Mouse (Mus musculus) midbrain, embryonic 11.5 days (tissue): ENCODE results near the gene Aldh3a2. TPM values are rescaled to one million over a fixed set of nuclear protein-coding genes. Genes with fewer than 3 reads are reported as not detected.

Experiments used
- ATAC-seq: fragments of 200-750 bp; cut with Nextera tagmentation; 2 replicates; pipeline ENCODE4 v1.8.0; 2017; ENCODE audit warnings: moderate TSS enrichment, moderate library complexity; ENCODE audit not compliant: low FRiP score
- DNase-seq: peaks from one replicate; pipeline ENCODE4 v3.0.0; 2015; ENCODE audit warnings: low spot score; ENCODE audit errors: missing footprints
- H3K27ac ChIP-seq: fragments of 300-500 bp; sonication (generic); 2 replicates; pipeline ENCODE4 v1.5.1; 2014; ENCODE audit warnings: low read depth, low read length
- H3K27me3 ChIP-seq: fragments of 300-500 bp; sonication (generic); 2 replicates; pipeline ENCODE4 v1.6.1; 2014; ENCODE audit warnings: mild to moderate bottlenecking, low read length, moderate library complexity, mixed read lengths; ENCODE audit not compliant: control insufficient read depth, insufficient read depth
- H3K36me3 ChIP-seq: fragments of 300-500 bp; sonication (generic); 2 replicates; pipeline ENCODE4 v1.6.1; 2014; ENCODE audit warnings: mild to moderate bottlenecking, low read length, moderate library complexity, mixed read lengths; ENCODE audit not compliant: control insufficient read depth, insufficient read depth
- H3K4me1 ChIP-seq: fragments of 300-500 bp; sonication (generic); 2 replicates; pipeline ENCODE4 v1.6.1; 2014; ENCODE audit warnings: low read length; ENCODE audit not compliant: control insufficient read depth, insufficient read depth
- H3K4me2 ChIP-seq: fragments of 300-500 bp; sonication (generic); 2 replicates; pipeline ENCODE4 v1.6.1; 2014; ENCODE audit warnings: mild to moderate bottlenecking, moderate library complexity
- H3K4me3 ChIP-seq: fragments of 300-500 bp; sonication (generic); 2 replicates; pipeline ENCODE4 v1.5.1; 2014; ENCODE audit warnings: low read depth, low read length
- H3K9ac ChIP-seq: fragments of 300-500 bp; sonication (generic); 2 replicates; pipeline ENCODE4 v1.6.1; 2014; ENCODE audit warnings: low read length
- H3K9me3 ChIP-seq: fragments of 300-500 bp; sonication (generic); 2 replicates; pipeline ENCODE4 v1.6.1; 2016; ENCODE audit warnings: low read length; ENCODE audit not compliant: control insufficient read depth
- WGBS: fragments of 180-500 bp; shearing (Covaris S2); extraction: QIAGEN DNeasy Blood & Tissue Kit; methylation state at CpG from one replicate; pipeline ENCODE4 v1.1.7; 2014; 5-methylcytosine and 5-hydroxymethylcytosine counted together
- polyA plus RNA-seq: library from polyadenylated mRNA; unstranded; fragments of >200 nt; fragmentation: Nextera tagmentation; extraction: Ambion mirVana; gene quantifications from 2 replicates; pipeline ENCODE4 v1.2.1, GENCODE M21; 2014

Aldh3a2 gene
- polyA plus RNA-seq, 1 experiment from 2014 or later, result 26.0 TPM

GRCm38 (mm10) chr11:61297901-61298300 lies 30.6 kb upstream of the Aldh3a2 start:
- Histone ChIP-seq H3K36me3 (no peaks in the 10 kb centered on the region), H3K27ac (no peak overlapping the region), H3K9ac (no peak overlapping the region), H3K9me3 (no peaks in the 10 kb centered on the region), H3K4me2 (no peak overlapping the region), H3K4me1 (peaks cover 6% of the 10 kb centered on the region), H3K27me3 (no peaks in the 10 kb centered on the region), H3K4me3 (no peak overlapping the region)
- 81% methylated on average over 2 of the region's 2 CpGs for WGBS
- no peak for ATAC-seq
- no peak for DNase-seq

- ATAC-seq, result no peak
- DNase-seq, result no peak
- no peaks in the 10 kb centered on the region for H3K36me3 ChIP-seq
- no peaks in the 10 kb centered on the region for H3K27me3 ChIP-seq
- H3K9me3 ChIP-seq, result no peaks in the 10 kb centered on the region
- WGBS, result 77% methylated on average over 2 of the region's 2 CpGs
- no peak overlapping the region for H3K9ac ChIP-seq
- peaks cover 6% of the 10 kb centered on the region for H3K4me1 ChIP-seq
- no peak overlapping the region for H3K27ac ChIP-seq
- no peak overlapping the region for H3K4me2 ChIP-seq
- H3K4me3 ChIP-seq, result no peak overlapping the region
Measured at GRCm38 (mm10) chr11:61297326-61297725, 30.1 kb upstream of the Aldh3a2 start.

GRCm38 (mm10) chr11:61296556-61296955 lies 29.3 kb upstream of the Aldh3a2 start:
- Histone ChIP-seq H3K4me2 (no peak overlapping the region), H3K27me3 (no peaks in the 10 kb centered on the region)
- DNase-seq, result no peak

GRCm38 (mm10) chr11:61295556-61295955 lies 28.3 kb upstream of the Aldh3a2 start:
- Histone ChIP-seq H3K4me1 (peaks cover under 1% of the 10 kb centered on the region; the same call in 1 of the 2 replicates), H3K27me3 (no peaks in the 10 kb centered on the region), H3K36me3 (no peaks in the 10 kb centered on the region), H3K27ac (no peak overlapping the region), H3K9ac (no peak overlapping the region), H3K4me3 (no peak overlapping the region), H3K4me2 (no peak overlapping the region), H3K9me3 (no peaks in the 10 kb centered on the region)
- DNase-seq (no peak), ATAC-seq (no peak)
- 96% methylated on average over 2 of the region's 2 CpGs for WGBS

More at GRCm38 (mm10) chr11:61296556-61296955, 29.3 kb upstream of the Aldh3a2 start:
- no peaks in the 10 kb centered on the region for H3K9me3 ChIP-seq
- H3K36me3 ChIP-seq, result no peaks in the 10 kb centered on the region
- no peak for ATAC-seq
- 28% methylated on average over 1 of the region's 1 CpGs for WGBS
- H3K9ac ChIP-seq, result no peak overlapping the region
- no peak overlapping the region for H3K4me3 ChIP-seq
- no peak overlapping the region for H3K27ac ChIP-seq
- peaks cover 6% of the 10 kb centered on the region for H3K4me1 ChIP-seq

GRCm38 (mm10) chr11:61294431-61294830 lies 27.2 kb upstream of the Aldh3a2 start:
- 87% methylated on average over 3 of the region's 3 CpGs for WGBS
- Histone ChIP-seq H3K36me3 (no peaks in the 10 kb centered on the region), H3K4me3 (no peak overlapping the region), H3K4me2 (no peak overlapping the region), H3K9ac (no peak overlapping the region), H3K9me3 (no peaks in the 10 kb centered on the region), H3K27me3 (no peaks in the 10 kb centered on the region), H3K27ac (no peak overlapping the region), H3K4me1 (no peaks in the 10 kb centered on the region)
- no peak for DNase-seq
- ATAC-seq, result no peak

GRCm38 (mm10) chr11:61293251-61293650 lies 26.0 kb upstream of the Aldh3a2 start:
- no peak for DNase-seq
- WGBS, result 49% methylated on average over 2 of the region's 2 CpGs
- H3K4me3 ChIP-seq, result no peak overlapping the region
- no peaks in the 10 kb centered on the region for H3K9me3 ChIP-seq
- no peaks in the 10 kb centered on the region for H3K27me3 ChIP-seq
- no peaks in the 10 kb centered on the region for H3K4me1 ChIP-seq
- H3K27ac ChIP-seq, result no peak overlapping the region
- H3K9ac ChIP-seq, result no peak overlapping the region
- no peaks in the 10 kb centered on the region for H3K36me3 ChIP-seq
- no peak for ATAC-seq
- H3K4me2 ChIP-seq, result no peak overlapping the region

- Histone ChIP-seq H3K4me1 (no peaks in the 10 kb centered on the region), H3K4me3 (no peak overlapping the region), H3K27me3 (no peaks in the 10 kb centered on the region), H3K27ac (no peak overlapping the region), H3K4me2 (no peak overlapping the region), H3K36me3 (no peaks in the 10 kb centered on the region), H3K9ac (no peak overlapping the region), H3K9me3 (no peaks in the 10 kb centered on the region)
- ATAC-seq (no peak), DNase-seq (no peak)
- 89% methylated on average over 6 of the region's 6 CpGs for WGBS
Measured at GRCm38 (mm10) chr11:61284323-61284722, 17.1 kb upstream of the Aldh3a2 start.

GRCm38 (mm10) chr11:61283414-61284049 lies 16.3 kb upstream of the Aldh3a2 start:
- ATAC-seq (no peak), DNase-seq (no peak)
- Histone ChIP-seq H3K27ac (no peak overlapping the region), H3K4me3 (no peak overlapping the region), H3K36me3 (no peaks in the 10 kb centered on the region), H3K4me1 (no peaks in the 10 kb centered on the region), H3K9me3 (no peaks in the 10 kb centered on the region), H3K27me3 (no peaks in the 10 kb centered on the region), H3K4me2 (no peak overlapping the region), H3K9ac (no peak overlapping the region)
- 87% methylated on average over 10 of the region's 10 CpGs for WGBS

- H3K9ac ChIP-seq, result no peak overlapping the region
- DNase-seq, result no peak
- H3K9me3 ChIP-seq, result no peaks in the 10 kb centered on the region
- no peaks in the 10 kb centered on the region for H3K4me1 ChIP-seq
- WGBS, result 83% methylated on average over 8 of the region's 8 CpGs
- no peaks in the 10 kb centered on the region for H3K36me3 ChIP-seq
- no peak overlapping the region for H3K27ac ChIP-seq
- no peak overlapping the region for H3K4me3 ChIP-seq
- no peaks in the 10 kb centered on the region for H3K27me3 ChIP-seq
- no peak for ATAC-seq
- H3K4me2 ChIP-seq, result no peak overlapping the region
Measured at GRCm38 (mm10) chr11:61278445-61279077, 11.3 kb upstream of the Aldh3a2 start.
